Mouse (Mus musculus): Measurements from ENCODE around the gene Cops2. TPM values are rescaled to one million over a fixed set of nuclear protein-coding genes. Genes with fewer than 3 reads are reported as not detected.

The Cops2 gene
- total and polyA plus RNA-seq, 2 experiments from 2014 or later = 53.0 to 53.7 TPM

DNA sequence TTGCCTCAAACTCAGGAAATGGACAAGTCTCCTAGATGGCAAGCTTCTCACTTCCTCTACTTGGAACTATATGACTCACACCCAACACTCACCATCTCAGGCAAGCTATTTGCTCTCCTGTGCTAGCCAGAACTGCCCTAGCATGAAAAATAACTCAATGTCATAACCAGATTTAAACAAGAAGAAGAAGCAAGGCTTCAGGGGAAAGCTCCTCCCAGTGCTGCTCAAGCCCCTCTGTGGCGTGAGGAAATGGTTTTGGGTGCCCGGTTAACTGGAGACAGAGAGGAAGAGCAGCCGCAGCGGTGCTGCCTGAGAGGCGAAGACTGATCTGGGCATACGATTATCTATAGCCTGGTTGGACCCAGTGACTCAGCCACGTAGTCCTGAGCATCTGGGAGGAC lies 67.5 kb downstream of the Cops2 start:
- 66% methylated on average over 7 of the region's 7 CpGs for WGBS

GRCm38 (mm10) chr2:125790242-125790641 lies 68.7 kb downstream of the Cops2 start:
- Histone ChIP-seq H3K27ac (ENCODE audit: low read depth, low read length) (no peak overlapping the region), H3K4me1 (ENCODE audit: insufficient read depth, low read length) (no peaks in the 10 kb centered on the region), H3K4me3 (ENCODE audit: low read depth, low read length) (no peak overlapping the region), H3K9me3 (ENCODE audit: low read length) (no peaks in the 10 kb centered on the region), H3K27me3 (ENCODE audit: insufficient read depth, low read length) (no peaks in the 10 kb centered on the region), H3K36me3 (ENCODE audit: insufficient read depth, low read length) (no peaks in the 10 kb centered on the region), H3K9ac (replicated peaks; ENCODE audit: low read length, poor library complexity, severe bottlenecking) (no peak overlapping the region), H3K4me2 (ENCODE audit: low read depth, low read length, poor library complexity, severe bottlenecking) (no peak overlapping the region)
- ATAC-seq (ENCODE audit: low FRiP score) (no peak), DNase-seq (ENCODE audit: low spot score) (no peak)
- 88% methylated on average over 4 of the region's 4 CpGs for WGBS
- no peak for TF ChIP-seq CTCF (IDR thresholded peaks at IDR 0.05)

More for the DNA sequence above, 67.5 kb downstream of the Cops2 start:
- no peak for ATAC-seq (ENCODE audit: low FRiP score)
- H3K4me2 ChIP-seq (ENCODE audit: low read depth, low read length, poor library complexity, severe bottlenecking) = no peak overlapping the region
- no peak for TF ChIP-seq CTCF (IDR thresholded peaks at IDR 0.05)
- no peaks in the 10 kb centered on the region for H3K36me3 ChIP-seq (ENCODE audit: insufficient read depth, low read length)
- no peak for DNase-seq (ENCODE audit: low spot score)
- no peak overlapping the region for H3K9ac ChIP-seq (replicated peaks; ENCODE audit: low read length, poor library complexity, severe bottlenecking)
- no peaks in the 10 kb centered on the region for H3K4me1 ChIP-seq (ENCODE audit: insufficient read depth, low read length)
- no peaks in the 10 kb centered on the region for H3K9me3 ChIP-seq (ENCODE audit: low read length)
- no peaks in the 10 kb centered on the region for H3K27me3 ChIP-seq (ENCODE audit: insufficient read depth, low read length)
- no peak overlapping the region for H3K4me3 ChIP-seq (ENCODE audit: low read depth, low read length)
- no peak overlapping the region for H3K27ac ChIP-seq (ENCODE audit: low read depth, low read length)

- TF ChIP-seq CTCF (IDR thresholded peaks at IDR 0.05) = no peak
- no peaks in the 10 kb centered on the region for H3K36me3 ChIP-seq (ENCODE audit: insufficient read depth, low read length)
- no peak for DNase-seq (ENCODE audit: low spot score)
- no peak overlapping the region for H3K4me3 ChIP-seq (ENCODE audit: low read depth, low read length)
- 81% methylated on average over 5 of the region's 5 CpGs for whole genome bisulfite sequencing
- no peak overlapping the region for H3K9ac ChIP-seq (replicated peaks; ENCODE audit: low read length, poor library complexity, severe bottlenecking)
- no peaks in the 10 kb centered on the region for H3K9me3 ChIP-seq (ENCODE audit: low read length)
- no peak overlapping the region for H3K4me2 ChIP-seq (ENCODE audit: low read depth, low read length, poor library complexity, severe bottlenecking)
- no peak overlapping the region for H3K27ac ChIP-seq (ENCODE audit: low read depth, low read length)
- no peaks in the 10 kb centered on the region for H3K27me3 ChIP-seq (ENCODE audit: insufficient read depth, low read length)
- no peak for ATAC-seq (ENCODE audit: low FRiP score)
- no peaks in the 10 kb centered on the region for H3K4me1 ChIP-seq (ENCODE audit: insufficient read depth, low read length)
Observed at GRCm38 (mm10) chr2:125789265-125789664, 69.7 kb downstream of the Cops2 start.

DNA sequence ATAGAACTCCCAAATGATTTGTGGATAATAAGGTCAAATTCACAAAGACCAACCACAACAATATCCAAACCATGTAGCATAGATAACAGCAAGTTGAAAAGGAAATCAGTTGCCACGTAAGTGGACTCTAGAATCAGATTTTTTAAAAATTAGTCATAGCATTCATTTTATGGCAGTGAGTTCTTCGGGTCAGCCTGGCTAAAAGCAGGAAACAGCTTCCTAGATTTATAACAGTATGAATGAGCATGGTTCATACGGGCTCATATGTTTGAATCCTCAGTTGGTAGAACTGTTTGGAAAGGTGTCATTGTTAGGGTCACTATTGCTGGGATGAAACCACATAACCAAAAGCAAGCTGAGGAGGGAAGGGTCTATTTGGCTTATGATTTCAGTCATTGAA lies 70.2 kb downstream of the Cops2 start:
- no peak for DNase-seq (ENCODE audit: low spot score)
- ATAC-seq (ENCODE audit: low FRiP score) = no peak
- no peak for TF ChIP-seq CTCF (IDR thresholded peaks at IDR 0.05)
- Histone ChIP-seq H3K4me2 (ENCODE audit: low read depth, low read length, poor library complexity, severe bottlenecking) (no peak overlapping the region), H3K4me1 (ENCODE audit: insufficient read depth, low read length) (no peaks in the 10 kb centered on the region), H3K36me3 (ENCODE audit: insufficient read depth, low read length) (no peaks in the 10 kb centered on the region), H3K4me3 (ENCODE audit: low read depth, low read length) (no peak overlapping the region), H3K9ac (replicated peaks; ENCODE audit: low read length, poor library complexity, severe bottlenecking) (no peak overlapping the region), H3K9me3 (ENCODE audit: low read length) (no peaks in the 10 kb centered on the region), H3K27ac (ENCODE audit: low read depth, low read length) (no peak overlapping the region), H3K27me3 (ENCODE audit: insufficient read depth, low read length) (no peaks in the 10 kb centered on the region)
- 85% methylated on average over 3 of the region's 3 CpGs for WGBS

DNA sequence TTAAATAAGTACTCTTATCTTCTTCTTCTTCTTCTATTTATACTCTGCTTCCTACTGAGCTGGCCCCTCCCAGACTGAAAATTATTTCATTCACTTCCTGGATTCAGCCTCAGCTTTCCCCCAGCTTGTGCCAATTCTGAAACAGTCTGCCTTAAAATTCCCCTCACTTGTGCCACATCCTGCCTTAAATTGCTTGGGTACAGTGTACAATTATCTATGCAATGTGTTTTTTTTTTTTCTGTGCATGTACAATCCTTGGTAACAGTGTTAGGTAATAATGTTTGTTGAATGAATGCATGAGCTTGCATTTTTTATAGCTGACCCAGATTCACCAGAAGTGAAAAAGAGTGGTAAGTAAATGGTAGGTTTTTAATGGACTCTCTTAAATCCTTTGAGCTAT lies 70.6 kb downstream of the Cops2 start:
- no peaks in the 10 kb centered on the region for H3K9me3 ChIP-seq (ENCODE audit: low read length)
- H3K36me3 ChIP-seq (ENCODE audit: insufficient read depth, low read length) = no peaks in the 10 kb centered on the region
- TF ChIP-seq CTCF (IDR thresholded peaks at IDR 0.05) = no peak
- no peak overlapping the region for H3K4me2 ChIP-seq (ENCODE audit: low read depth, low read length, poor library complexity, severe bottlenecking)
- H3K27me3 ChIP-seq (ENCODE audit: insufficient read depth, low read length) = no peaks in the 10 kb centered on the region
- no peak overlapping the region for H3K9ac ChIP-seq (replicated peaks; ENCODE audit: low read length, poor library complexity, severe bottlenecking)
- ATAC-seq (ENCODE audit: low FRiP score) (no peak), DNase-seq (ENCODE audit: low spot score) (no peak)
- H3K27ac ChIP-seq (ENCODE audit: low read depth, low read length) = no peak overlapping the region
- H3K4me3 ChIP-seq (ENCODE audit: low read depth, low read length) = no peak overlapping the region
- H3K4me1 ChIP-seq (ENCODE audit: insufficient read depth, low read length) = no peaks in the 10 kb centered on the region

- WGBS = 70% methylated on average over 4 of the region's 4 CpGs
- ATAC-seq (ENCODE audit: low FRiP score) (no peak), DNase-seq (ENCODE audit: low spot score) (no peak)
- no peak overlapping the region for H3K4me3 ChIP-seq (ENCODE audit: low read depth, low read length)
- H3K27me3 ChIP-seq (ENCODE audit: insufficient read depth, low read length) = no peaks in the 10 kb centered on the region
- H3K4me1 ChIP-seq (ENCODE audit: insufficient read depth, low read length) = peaks cover 11% of the 10 kb centered on the region
- H3K9me3 ChIP-seq (ENCODE audit: low read length) = no peaks in the 10 kb centered on the region
- H3K36me3 ChIP-seq (ENCODE audit: insufficient read depth, low read length) = no peaks in the 10 kb centered on the region
- H3K4me2 ChIP-seq (ENCODE audit: low read depth, low read length, poor library complexity, severe bottlenecking) = no peak overlapping the region
- no peak overlapping the region for H3K9ac ChIP-seq (replicated peaks; ENCODE audit: low read length, poor library complexity, severe bottlenecking)
- no peak overlapping the region for H3K27ac ChIP-seq (ENCODE audit: low read depth, low read length)
- TF ChIP-seq CTCF (IDR thresholded peaks at IDR 0.05) = no peak
Observed at GRCm38 (mm10) chr2:125785021-125785420, 73.9 kb downstream of the Cops2 start.

All from midbrain, postnatal 0 days (tissue).